Mouse (Mus musculus) cerebral cortex, adult 2 months (tissue): Measurements from ENCODE around the gene Fkrp.

Experiments
- WGBS: fragments of 180-500 bp; shearing (Covaris S2); methylation state at CpG from one replicate; pipeline ENCODE4 v1.1.7; 2018; 5-methylcytosine and 5-hydroxymethylcytosine counted together

The Fkrp gene

GRCm38 (mm10) chr7:16793010-16793725 is 23.4 kb downstream of the Fkrp start:
- whole genome bisulfite sequencing = 95% methylated on average over 19 of the region's 19 CpGs

GRCm38 (mm10) chr7:16792316-16792715 is 24.2 kb downstream of the Fkrp start:
- WGBS = 83% methylated on average over 5 of the region's 5 CpGs

GRCm38 (mm10) chr7:16785541-16786083 is 30.9 kb downstream of the Fkrp start:
- 80% methylated on average over 8 of the region's 8 CpGs for whole genome bisulfite sequencing

- 83% methylated on average over 10 of the region's 10 CpGs for WGBS
These were observed 32.0 kb downstream of the Fkrp start for GRCm38 (mm10) chr7:16784498-16784976.

- WGBS = 73% methylated on average over 17 of the region's 17 CpGs
These were observed 32.6 kb downstream of the Fkrp start for GRCm38 (mm10) chr7:16783758-16784415.

- 75% methylated on average over 10 of the region's 10 CpGs for WGBS
These were observed 33.3 kb downstream of the Fkrp start for GRCm38 (mm10) chr7:16783224-16783688.

GRCm38 (mm10) chr7:16782555-16783125 is 33.9 kb downstream of the Fkrp start:
- WGBS = 51% methylated on average over 11 of the region's 11 CpGs

- WGBS = 2% methylated on average over 60 of the region's 60 CpGs
These were observed 34.5 kb downstream of the Fkrp start for GRCm38 (mm10) chr7:16781816-16782554.

GRCm38 (mm10) chr7:16781555-16781815 is 35.0 kb downstream of the Fkrp start:
- WGBS = 2% methylated on average over 10 of the region's 10 CpGs

- 3% methylated on average over 34 of the region's 34 CpGs for WGBS
These were observed 35.5 kb downstream of the Fkrp start, which contains the start of gene Slc1a5 for GRCm38 (mm10) chr7:16780825-16781554. Gene Slc1a5, plus strand, starts transcription at chr7:16781340.

- WGBS = 67% methylated on average over 5 of the region's 5 CpGs
These were observed 36.5 kb downstream of the Fkrp start for GRCm38 (mm10) chr7:16780076-16780475.

- 84% methylated on average over 5 of the region's 5 CpGs for WGBS
These were observed 40.6 kb downstream of the Fkrp start for GRCm38 (mm10) chr7:16775888-16776287.

GRCm38 (mm10) chr7:16766443-16766842 is 50.1 kb downstream of the Fkrp start:
- 52% methylated on average over 2 of the region's 2 CpGs for WGBS

- WGBS = 83% methylated on average over 7 of the region's 7 CpGs
These were observed 52.9 kb downstream of the Fkrp start for GRCm38 (mm10) chr7:16763463-16764218.

GRCm38 (mm10) chr7:16761630-16762029 is 54.9 kb downstream of the Fkrp start:
- 71% methylated on average over 5 of the region's 5 CpGs for WGBS

- 57% methylated on average over 10 of the region's 10 CpGs for WGBS
These were observed 55.5 kb downstream of the Fkrp start for GRCm38 (mm10) chr7:16761005-16761481.

- 49% methylated on average over 8 of the region's 8 CpGs for WGBS
These were observed 56.2 kb downstream of the Fkrp start for GRCm38 (mm10) chr7:16760292-16760691.
